Mouse (Mus musculus) right cerebral cortex, adult 18-20 months (tissue): ENCODE data around the gene Bcl11a.

Source experiments
- DNase-seq: peaks from one replicate; pipeline ENCODE4 v3.0.0; 2022; ENCODE audit warnings: mixed read lengths

Bcl11a gene

GRCm38 (mm10) chr11:24217741-24218333, 140.0 kb downstream of the Bcl11a start:
- DNase-seq = no peak

DNA sequence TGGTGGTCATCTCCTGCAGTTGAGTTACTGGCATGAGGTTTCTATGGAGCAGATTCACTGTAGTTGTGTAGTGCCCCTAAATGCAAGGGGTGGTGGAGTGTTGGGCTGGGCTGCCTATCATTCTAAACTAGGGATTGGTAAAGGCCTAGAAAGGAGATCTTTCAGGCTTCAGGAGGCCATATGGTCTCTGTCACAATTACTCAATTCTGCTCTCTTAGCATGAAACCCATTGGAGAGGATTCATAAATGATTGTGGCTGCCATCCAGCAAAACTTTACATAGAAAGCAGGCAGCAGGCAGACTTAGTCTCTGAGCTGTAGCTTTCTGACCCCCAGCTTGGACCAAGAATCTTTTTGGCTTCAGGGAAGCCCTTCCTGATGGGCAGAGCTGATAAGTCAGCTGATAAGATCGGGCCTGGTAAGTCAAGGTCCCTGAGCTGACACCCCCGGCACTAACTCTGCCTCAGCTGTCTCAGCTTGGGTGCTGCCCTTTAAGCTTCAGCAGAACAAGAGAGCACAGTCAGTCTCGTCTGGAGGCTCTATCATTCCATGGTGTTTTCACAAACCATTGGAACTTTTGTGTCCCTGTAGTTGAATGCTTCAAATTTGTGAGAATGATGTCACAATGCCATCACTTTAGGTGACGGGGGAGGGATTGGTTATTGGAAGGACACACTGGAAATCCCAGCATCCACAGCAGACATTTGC, 143.9 kb downstream of the Bcl11a start:
- DNase-seq = no peak
